Mouse (Mus musculus) neural tube, embryonic 12.5 days (tissue): Measurements from ENCODE around the gene Fbxl15. TPM values are rescaled to one million over a fixed set of nuclear protein-coding genes. Genes with fewer than 3 reads are reported as not detected.

Experiments used
- ATAC-seq: fragments of 200-750 bp; cut with Nextera tagmentation; 2 replicates; pipeline ENCODE4 v1.8.0; 2017; ENCODE audit warnings: low read depth, mild to moderate bottlenecking, moderate TSS enrichment, moderate library complexity; ENCODE audit not compliant: low FRiP score
- H3K27ac ChIP-seq: fragments of 300-500 bp; sonication (generic); 2 replicates; pipeline ENCODE4 v1.5.1; 2016
- H3K27me3 ChIP-seq: fragments of 300-500 bp; sonication (generic); replicated peaks from 2 replicates; pipeline ENCODE4 v1.6.1; 2016; ENCODE audit warnings: mild to moderate bottlenecking
- H3K36me3 ChIP-seq: fragments of 300-500 bp; sonication (generic); 2 replicates; pipeline ENCODE4 v1.6.1; 2016; ENCODE audit warnings: mild to moderate bottlenecking
- H3K4me1 ChIP-seq: fragments of 300-500 bp; sonication (generic); 2 replicates; pipeline ENCODE4 v1.6.1; 2016
- H3K4me2 ChIP-seq: fragments of 300-500 bp; sonication (generic); replicated peaks from 2 replicates; pipeline ENCODE4 v1.6.1; 2016; ENCODE audit warnings: mild to moderate bottlenecking
- H3K4me3 ChIP-seq: fragments of 300-500 bp; sonication (generic); 2 replicates; pipeline ENCODE4 v1.5.1; 2016
- H3K9ac ChIP-seq: fragments of 300-500 bp; sonication (generic); 2 replicates; pipeline ENCODE4 v1.6.1; 2016; ENCODE audit warnings: mild to moderate bottlenecking
- H3K9me3 ChIP-seq: fragments of 300-500 bp; sonication (generic); 2 replicates; pipeline ENCODE4 v1.6.1; 2016; ENCODE audit warnings: mild to moderate bottlenecking
- WGBS: fragments of 180-500 bp; shearing (Covaris S2); methylation state at CpG from one replicate; pipeline ENCODE4 v1.1.7; 2016; 5-methylcytosine and 5-hydroxymethylcytosine counted together
- polyA plus RNA-seq: library from polyadenylated mRNA; unstranded; fragments of >200 nt; fragmentation: Nextera tagmentation; extraction: Ambion mirVana; gene quantifications from 2 replicates; pipeline ENCODE4 v1.2.1, GENCODE M21; 2016

The Fbxl15 gene
- polyA plus RNA-seq, 1 experiment from 2014 or later, result 26.8 TPM

GRCm38 (mm10) chr19:46310312-46310865 lies 17.6 kb upstream of the Fbxl15 start:
- no peak overlapping the region for H3K9ac ChIP-seq
- peaks cover 13% of the 10 kb centered on the region; the same call in 1 of the 2 replicates for H3K36me3 ChIP-seq
- H3K9me3 ChIP-seq, result no peaks in the 10 kb centered on the region
- peaks cover 67% of the 10 kb centered on the region for H3K27me3 ChIP-seq
- H3K4me2 ChIP-seq, result no peak overlapping the region
- ATAC-seq, result no peak
- H3K27ac ChIP-seq, result no peak overlapping the region
- no peak overlapping the region for H3K4me3 ChIP-seq
- peaks cover 19% of the 10 kb centered on the region for H3K4me1 ChIP-seq
- 89% methylated on average over 12 of the region's 12 CpGs for WGBS

DNA sequence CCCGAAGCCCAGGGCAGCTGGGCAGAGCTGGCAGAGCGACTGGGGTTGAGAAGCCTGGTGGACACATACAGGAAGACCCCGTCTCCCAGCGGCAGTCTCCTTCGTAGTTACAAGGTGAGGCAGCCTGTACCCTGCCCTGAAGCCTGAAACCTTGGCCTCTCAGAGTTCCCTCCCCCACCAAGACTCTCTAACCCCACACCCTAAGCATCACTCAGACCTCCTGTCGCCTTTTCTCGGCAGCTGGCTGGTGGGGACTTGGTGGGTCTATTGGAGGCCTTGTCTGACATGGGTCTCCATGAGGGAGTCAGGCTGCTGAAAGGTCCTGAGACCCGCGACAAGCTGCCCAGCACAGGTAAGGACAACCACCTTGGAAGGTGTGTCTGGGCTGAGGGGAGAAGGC lies 16.6 kb upstream of the Fbxl15 start:
- 85% methylated on average over 9 of the region's 9 CpGs for WGBS
- Histone ChIP-seq H3K36me3 (peaks cover 13% of the 10 kb centered on the region; the same call in 1 of the 2 replicates), H3K9ac (no peak overlapping the region), H3K27me3 (peaks cover 72% of the 10 kb centered on the region), H3K9me3 (no peaks in the 10 kb centered on the region), H3K4me1 (peaks cover 9% of the 10 kb centered on the region), H3K27ac (no peak overlapping the region), H3K4me3 (no peak overlapping the region), H3K4me2 (no peak overlapping the region)
- ATAC-seq, result no peak

- peaks cover 74% of the 10 kb centered on the region for H3K27me3 ChIP-seq
- H3K36me3 ChIP-seq, result peaks cover 13% of the 10 kb centered on the region; the same call in 1 of the 2 replicates
- 0 out of 2 replicates have a peak overlapping the region, but pooled peaks have one; percentile 1 for H3K4me3 ChIP-seq
- H3K4me1 ChIP-seq, result peaks cover 13% of the 10 kb centered on the region
- no peak for ATAC-seq
- H3K4me2 ChIP-seq, result no peak overlapping the region
- WGBS, result 90% methylated on average over 21 of the region's 21 CpGs
- H3K27ac ChIP-seq, result no peak overlapping the region
- H3K9me3 ChIP-seq, result no peaks in the 10 kb centered on the region
- no peak overlapping the region for H3K9ac ChIP-seq
These were observed 15.4 kb upstream of the Fbxl15 start for GRCm38 (mm10) chr19:46312566-46312965.

DNA sequence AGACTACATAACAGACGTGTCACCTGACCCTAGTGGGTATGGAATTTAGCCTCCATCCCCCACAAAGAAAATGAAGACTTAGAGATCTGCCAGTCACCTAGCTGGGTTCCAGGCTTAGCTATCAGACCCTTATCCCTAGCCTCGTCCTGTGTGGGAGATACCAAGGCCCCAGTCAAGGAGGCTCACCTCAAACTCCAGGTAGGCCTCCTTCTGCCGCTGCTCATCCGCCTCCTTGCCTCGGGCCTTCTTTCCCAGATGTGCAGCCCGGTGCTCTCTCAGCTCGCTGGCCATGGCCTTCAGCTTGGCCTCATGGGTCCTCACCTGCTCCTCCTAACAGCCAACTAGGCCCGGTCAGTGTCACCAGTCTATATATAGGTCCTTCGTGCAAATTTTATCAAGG lies 14.9 kb upstream of the Fbxl15 start:
- Histone ChIP-seq H3K9me3 (no peaks in the 10 kb centered on the region), H3K27me3 (peaks cover 74% of the 10 kb centered on the region), H3K36me3 (peaks cover 13% of the 10 kb centered on the region; the same call in 1 of the 2 replicates), H3K9ac (no peak overlapping the region), H3K4me1 (peaks cover 19% of the 10 kb centered on the region), H3K4me2 (no peak overlapping the region), H3K27ac (no peak overlapping the region), H3K4me3 (no peak overlapping the region)
- WGBS, result 85% methylated on average over 9 of the region's 9 CpGs
- ATAC-seq, result no peak

DNA sequence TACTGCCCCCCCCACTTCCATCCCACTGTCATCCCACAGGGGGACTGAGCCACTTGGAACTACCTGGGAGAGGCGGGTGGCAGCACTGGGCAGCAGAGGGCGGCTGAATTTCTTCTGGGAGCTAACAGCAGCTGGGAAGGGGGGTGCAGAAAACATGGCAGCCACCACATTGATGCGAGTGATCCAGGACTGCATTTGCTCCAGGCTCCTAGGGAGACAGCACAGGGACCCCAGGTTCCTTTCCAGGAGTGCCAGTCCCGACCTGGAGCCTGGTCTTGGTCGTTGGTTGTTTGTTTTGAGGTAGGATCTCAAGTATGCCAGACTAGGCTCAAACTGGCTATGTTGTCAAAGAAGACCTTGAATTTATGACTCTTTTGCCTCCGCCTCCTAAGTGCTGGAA lies 14.4 kb upstream of the Fbxl15 start:
- Histone ChIP-seq H3K4me2 (no peak overlapping the region), H3K27ac (no peak overlapping the region), H3K9ac (no peak overlapping the region), H3K4me1 (peaks cover 19% of the 10 kb centered on the region), H3K4me3 (no peak overlapping the region), H3K36me3 (peaks cover 13% of the 10 kb centered on the region; the same call in 1 of the 2 replicates), H3K9me3 (no peaks in the 10 kb centered on the region), H3K27me3 (peaks cover 74% of the 10 kb centered on the region)
- ATAC-seq, result no peak
- 72% methylated on average over 6 of the region's 6 CpGs for WGBS

DNA sequence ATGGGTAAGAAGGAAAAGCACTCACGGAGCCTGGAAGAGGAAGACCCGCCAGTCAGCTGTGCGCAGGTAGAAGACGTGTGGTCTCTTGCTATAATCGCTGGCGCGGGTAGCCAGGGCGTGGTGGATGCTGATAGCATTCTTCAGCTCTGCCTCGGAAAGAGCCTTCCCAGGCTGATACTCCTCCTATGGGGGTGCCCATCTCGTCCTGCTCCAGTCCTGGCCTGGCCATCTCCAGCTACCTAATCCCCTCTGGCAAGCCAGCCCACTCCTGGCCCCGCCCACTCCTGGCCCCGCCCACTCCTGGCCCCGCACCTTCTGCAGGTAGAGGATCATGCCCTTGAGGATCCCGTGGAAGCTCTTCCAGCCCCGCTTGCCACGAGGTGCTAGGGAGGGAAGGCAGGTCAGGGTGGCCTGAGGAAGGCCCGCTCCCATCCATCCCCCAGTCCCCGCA lies 13.8 kb upstream of the Fbxl15 start:
- no peak overlapping the region for H3K4me2 ChIP-seq
- H3K36me3 ChIP-seq, result peaks cover 13% of the 10 kb centered on the region; the same call in 1 of the 2 replicates
- ATAC-seq, result no peak
- H3K9me3 ChIP-seq, result no peaks in the 10 kb centered on the region
- H3K4me3 ChIP-seq, result no peak overlapping the region
- no peak overlapping the region for H3K9ac ChIP-seq
- H3K27ac ChIP-seq, result no peak overlapping the region
- peaks cover 21% of the 10 kb centered on the region for H3K4me1 ChIP-seq
- peaks cover 76% of the 10 kb centered on the region for H3K27me3 ChIP-seq
- 16% methylated on average over 18 of the region's 18 CpGs for WGBS

- H3K27me3 ChIP-seq, result peaks cover 84% of the 10 kb centered on the region
- H3K4me1 ChIP-seq, result peaks cover 23% of the 10 kb centered on the region
- no peak overlapping the region for H3K9ac ChIP-seq
- no peak overlapping the region for H3K4me2 ChIP-seq
- no peak overlapping the region for H3K4me3 ChIP-seq
- H3K36me3 ChIP-seq, result peaks cover 13% of the 10 kb centered on the region; the same call in 1 of the 2 replicates
- H3K27ac ChIP-seq, result no peak overlapping the region
- no peaks in the 10 kb centered on the region for H3K9me3 ChIP-seq
- WGBS, result 44% methylated on average over 14 of the region's 14 CpGs
- no peak for ATAC-seq
These were observed 12.9 kb upstream of the Fbxl15 start for GRCm38 (mm10) chr19:46314872-46315742.

DNA sequence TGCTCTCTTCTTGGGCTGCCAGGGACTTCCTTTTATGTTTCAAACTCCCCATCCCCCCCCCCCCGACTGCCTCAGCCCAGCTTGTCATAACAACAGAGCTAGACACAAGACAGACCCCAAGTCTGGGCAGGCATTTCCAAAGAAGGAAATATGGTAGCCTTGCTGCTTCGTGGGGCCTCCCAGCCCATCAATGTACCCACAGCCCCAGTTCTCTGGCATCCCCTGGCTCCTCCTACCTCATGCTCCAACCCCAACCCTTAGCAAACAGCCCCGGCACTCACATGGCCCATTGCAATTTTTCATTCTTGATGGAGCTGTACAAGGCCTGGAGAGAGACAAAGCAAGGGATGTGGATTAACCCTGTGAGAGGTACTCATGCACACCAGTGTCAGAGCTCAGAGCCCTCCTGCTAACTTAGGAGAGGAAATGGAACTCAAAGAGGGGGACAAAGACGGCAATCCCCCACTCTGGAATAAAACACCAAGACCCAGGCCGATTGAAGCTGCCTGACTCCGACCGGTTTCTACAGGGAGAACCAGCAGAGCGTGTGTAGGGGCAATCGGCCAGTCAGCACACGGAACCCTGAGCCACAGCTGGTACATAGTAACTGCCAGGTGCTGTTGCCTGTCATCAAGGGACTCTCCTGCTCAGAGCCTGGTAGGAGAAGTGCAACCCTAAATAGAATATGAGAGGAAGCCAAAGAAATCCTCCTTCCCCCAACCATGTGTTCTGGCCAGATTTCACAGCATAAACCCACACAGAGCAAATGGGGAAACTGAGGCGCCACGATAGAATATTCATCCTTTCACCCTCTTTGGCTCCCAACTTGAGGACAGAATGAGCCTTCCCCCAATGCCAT lies 12.0 kb upstream of the Fbxl15 start:
- H3K4me3 ChIP-seq, result no peak overlapping the region
- H3K9ac ChIP-seq, result no peak overlapping the region
- H3K9me3 ChIP-seq, result no peaks in the 10 kb centered on the region
- peaks cover 28% of the 10 kb centered on the region for H3K4me1 ChIP-seq
- ATAC-seq, result no peak
- peaks cover 85% of the 10 kb centered on the region for H3K27me3 ChIP-seq
- 48% methylated on average over 12 of the region's 12 CpGs for WGBS
- H3K36me3 ChIP-seq, result 0 out of 2 replicates have a peak, but pooled peaks cover 10% of the 10 kb centered on the region
- H3K4me2 ChIP-seq, result peak overlapping the region; percentile 68; the same call in 1 of the 2 replicates
- no peak overlapping the region for H3K27ac ChIP-seq

DNA sequence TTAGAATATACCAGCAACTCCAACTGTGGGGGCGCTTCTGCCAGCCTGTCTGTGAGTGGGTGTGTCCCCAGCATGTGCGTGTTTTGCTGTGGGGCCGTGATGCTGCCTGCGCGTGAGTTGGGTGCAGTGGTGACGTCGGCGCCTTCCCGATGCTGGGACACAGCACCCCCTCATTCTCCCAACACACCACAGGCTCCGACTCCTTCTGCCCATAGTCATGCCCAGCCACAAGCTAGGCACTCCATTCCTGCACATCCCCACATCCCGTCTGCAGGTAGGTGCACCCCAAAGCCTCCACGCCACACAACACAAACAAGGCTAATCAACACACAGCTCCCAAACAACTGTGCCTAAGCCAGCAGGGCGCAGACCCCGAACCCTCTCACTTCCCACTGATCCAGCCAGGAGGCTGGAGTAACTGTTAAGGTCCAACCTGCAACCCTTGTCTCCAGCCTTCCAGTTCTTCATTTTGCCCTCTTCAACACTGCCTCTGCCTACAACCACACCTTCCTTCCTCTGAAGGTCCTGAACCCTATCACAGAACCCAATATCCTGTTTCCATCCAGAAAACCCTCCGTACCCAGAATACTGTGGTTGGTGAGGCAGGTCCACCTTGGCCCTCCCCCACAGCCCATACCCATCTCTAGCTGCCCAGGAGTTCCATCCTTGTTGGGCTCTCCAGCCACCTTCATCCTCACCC lies 11.0 kb upstream of the Fbxl15 start:
- H3K27me3 ChIP-seq, result peaks cover 87% of the 10 kb centered on the region
- WGBS, result 29% methylated on average over 15 of the region's 15 CpGs
- peak overlapping the region; percentile 67 for H3K9ac ChIP-seq
- H3K36me3 ChIP-seq, result 0 out of 2 replicates have a peak, but pooled peaks cover 3% of the 10 kb centered on the region
- no peak for ATAC-seq
- no peak overlapping the region for H3K27ac ChIP-seq
- no peaks in the 10 kb centered on the region for H3K9me3 ChIP-seq
- H3K4me2 ChIP-seq, result peak overlapping the region; percentile 68
- H3K4me1 ChIP-seq, result peaks cover 38% of the 10 kb centered on the region
- H3K4me3 ChIP-seq, result peak overlapping the region; percentile 45

DNA sequence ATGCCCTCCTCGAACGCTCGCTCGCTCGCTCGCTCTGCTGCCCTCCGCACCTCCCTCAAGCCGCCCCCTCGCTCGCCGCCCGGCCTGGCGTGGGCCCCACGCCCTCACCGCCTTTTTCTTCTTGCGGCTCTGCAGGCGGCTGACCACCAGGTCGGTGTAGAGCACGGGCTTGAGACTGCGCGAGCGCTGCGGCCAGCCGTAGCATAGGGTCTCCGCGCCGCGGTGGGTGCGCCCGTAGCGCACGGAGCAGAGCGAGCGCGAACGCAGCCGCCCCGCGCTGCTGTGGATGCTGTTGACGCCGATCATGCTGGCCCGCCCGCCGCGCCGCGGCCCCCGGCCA lies 10.5 kb upstream of the Fbxl15 start:
- Histone ChIP-seq H3K4me3 (peak overlapping the region; percentile 45), H3K4me1 (peaks cover 43% of the 10 kb centered on the region), H3K9me3 (no peaks in the 10 kb centered on the region), H3K4me2 (peak overlapping the region; percentile 68), H3K27me3 (peaks cover 89% of the 10 kb centered on the region), H3K36me3 (0 out of 2 replicates have a peak, but pooled peaks cover 1% of the 10 kb centered on the region), H3K27ac (no peak overlapping the region), H3K9ac (peak overlapping the region; percentile 67)
- ATAC-seq, result no peak
- WGBS, result under 1% methylated on average over 45 of the region's 48 CpGs

- no peak for ATAC-seq
- peaks cover 88% of the 10 kb centered on the region for H3K27me3 ChIP-seq
- H3K9ac ChIP-seq, result peak overlapping the region; percentile 67
These were observed 9.9 kb upstream of the Fbxl15 start for GRCm38 (mm10) chr19:46318031-46318471.

More at GRCm38 (mm10) chr19:46318031-46318471, 9.9 kb upstream of the Fbxl15 start:
- Histone ChIP-seq H3K9me3 (no peaks in the 10 kb centered on the region), H3K4me1 (peaks cover 46% of the 10 kb centered on the region), H3K4me3 (peak overlapping the region; percentile 45), H3K4me2 (peak overlapping the region; percentile 68), H3K27ac (no peak overlapping the region), H3K36me3 (no peaks in the 10 kb centered on the region)
- whole genome bisulfite sequencing, result 3% methylated on average over 29 of the region's 42 CpGs
